Mouse (Mus musculus) heart, adult 2 months (tissue): ENCODE results near the gene Serpina10. TPM values are rescaled to one million over a fixed set of nuclear protein-coding genes. Genes with fewer than 3 reads are reported as not detected.
"Not testable (repeated sequence)": the region's sequence is repeated elsewhere in the genome, so short reads cannot be mapped to it uniquely, and the experiment has no call there.

Source experiments
- DNase-seq, 2 experiments: peaks; one replicate each; pipeline ENCODE4 v3.0.0; 2021
- H3K27ac ChIP-seq: fragments of 200-600 bp; 2 replicates; pipeline ENCODE4 v1.8.1; 2022
- H3K27me3 ChIP-seq: fragments of 200-500 bp; 2 replicates; pipeline ENCODE4 v1.6.1; 2012; ENCODE audit warnings: mild to moderate bottlenecking, low read length, inconsistent platforms, mixed read lengths; ENCODE audit not compliant: control insufficient read depth, insufficient read depth
- H3K36me3 ChIP-seq: fragments of 200-500 bp; 2 replicates; pipeline ENCODE4 v1.6.1; 2012; ENCODE audit warnings: low read length, inconsistent platforms; ENCODE audit not compliant: control insufficient read depth, insufficient read depth
- H3K4me1 ChIP-seq: fragments of 200-500 bp; 2 replicates; pipeline ENCODE4 v1.6.1; 2011; ENCODE audit warnings: low read length; ENCODE audit not compliant: control insufficient read depth, insufficient read depth
- H3K4me3 ChIP-seq: fragments of 200-600 bp; 2 replicates; pipeline ENCODE4 v1.8.1; 2022
- H3K79me2 ChIP-seq: fragments of 200-500 bp; replicated peaks from 2 replicates; pipeline ENCODE4 v1.6.1; 2012; ENCODE audit warnings: mild to moderate bottlenecking, inconsistent platforms, low read length, moderate library complexity, mixed read lengths; ENCODE audit not compliant: control insufficient read depth, insufficient read depth
- H3K9ac ChIP-seq: fragments of 200-500 bp; 2 replicates; pipeline ENCODE4 v1.6.1; 2012; ENCODE audit warnings: low read depth, mild to moderate bottlenecking, control low read depth, inconsistent platforms, low read length, mixed read lengths
- CTCF ChIP-seq: fragments of 200-600 bp; IDR thresholded peaks from 2 replicates; pipeline ENCODE4 v1.8.1; 2022; ENCODE audit warnings: antibody characterized with exemption, mild to moderate bottlenecking, moderate library complexity
- EP300 ChIP-seq: fragments of 200-500 bp; IDR thresholded peaks from 2 replicates; pipeline ENCODE4 v1.6.1; 2011; ENCODE audit warnings: low read depth, low read length, control low read depth; ENCODE audit not compliant: insufficient read depth
- POLR2A ChIP-seq: fragments of 200-500 bp; IDR thresholded peaks from 2 replicates; pipeline ENCODE4 v1.6.1; 2011; ENCODE audit warnings: mild to moderate bottlenecking, low read depth, low read length, control low read depth; ENCODE audit not compliant: insufficient read depth
- WGBS: fragments of 180-500 bp; shearing (Covaris S2); methylation state at CpG from one replicate; pipeline ENCODE4 v1.1.7; 2018; 5-methylcytosine and 5-hydroxymethylcytosine counted together
- intact Hi-C: fragments of 180-260 bp; cut with DNase I; formaldehyde crosslinking; loops from one replicate; pipeline ENCODE4 v1.15.1; 2025
- long read RNA-seq: library from polyadenylated mRNA; stranded (forward); transcript quantifications from one replicate; pipeline ENCODE4 v2.0.0, GENCODE M21; 2021
- polyA plus RNA-seq: library from polyadenylated mRNA; depleted of rRNA; stranded (reverse); fragments of >200 nt; gene quantifications from 2 replicates; pipeline ENCODE4 v1.2.3, GENCODE M21; 2012; rRNA removed
- total RNA-seq, 2 experiments: library from RNA; stranded (reverse); gene quantifications; 2 replicates each; pipeline ENCODE4 v1.2.3; 2021

The Serpina10 gene
- total RNA-seq (not detected), polyA plus RNA-seq (not detected in 2 replicates)
- long read RNA-seq: 0 reads

DNA sequence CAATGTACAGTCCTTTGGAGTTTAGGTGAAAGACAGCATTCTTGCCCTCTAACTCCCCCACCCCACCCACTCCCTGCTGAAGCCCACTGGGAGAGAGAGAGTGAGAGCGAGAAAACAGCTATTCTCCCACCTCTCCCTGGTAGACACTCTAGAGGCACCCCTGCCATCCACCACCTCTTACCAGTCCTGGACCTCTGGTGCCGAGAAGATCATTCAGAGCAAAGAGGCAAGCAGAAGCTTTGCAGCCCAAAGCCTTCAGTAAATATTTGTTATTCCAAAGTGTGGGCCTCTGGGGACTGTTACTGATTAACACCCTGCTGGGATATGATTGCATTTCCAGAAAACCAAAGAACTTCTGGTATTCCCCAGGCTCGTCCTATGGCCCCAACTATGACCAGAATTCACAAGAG, at the start of gene Serpina10:
Gene Serpina10 (minus strand): TSS at position 242 of the 410 bp plus-strand sequence.
- DNase-seq: no peak
- Histone ChIP-seq H3K4me3 (no peak within 1 kb of the TSS), H3K27me3 (no peaks in the 10 kb centered on the region), H3K4me1 (no peaks in the 10 kb centered on the region), H3K79me2 (no peaks in the 10 kb centered on the region), H3K9ac (no peak within 1 kb of the TSS), H3K36me3 (no peaks in the 10 kb centered on the region), H3K27ac (no peak within 1 kb of the TSS)
- TF ChIP-seq POLR2A: no peak
- no peak for TF ChIP-seq EP300
- TF ChIP-seq CTCF: no peak
- WGBS: 55% methylated on average over 3 of the region's 3 CpGs
- intact Hi-C loops: no loop called here

- H3K27ac ChIP-seq, H3K36me3 ChIP-seq, intact Hi-C loops, H3K27me3 ChIP-seq, DNase-seq, H3K79me2 ChIP-seq, H3K9ac ChIP-seq, H3K4me3 ChIP-seq, H3K4me1 ChIP-seq: not testable (repeated sequence)
- 98% methylated on average over 1 of the region's 1 CpGs for WGBS
Measured at GRCm38 (mm10) chr12:103679853-103680252, 48.6 kb upstream of the Serpina10 start.

DNA sequence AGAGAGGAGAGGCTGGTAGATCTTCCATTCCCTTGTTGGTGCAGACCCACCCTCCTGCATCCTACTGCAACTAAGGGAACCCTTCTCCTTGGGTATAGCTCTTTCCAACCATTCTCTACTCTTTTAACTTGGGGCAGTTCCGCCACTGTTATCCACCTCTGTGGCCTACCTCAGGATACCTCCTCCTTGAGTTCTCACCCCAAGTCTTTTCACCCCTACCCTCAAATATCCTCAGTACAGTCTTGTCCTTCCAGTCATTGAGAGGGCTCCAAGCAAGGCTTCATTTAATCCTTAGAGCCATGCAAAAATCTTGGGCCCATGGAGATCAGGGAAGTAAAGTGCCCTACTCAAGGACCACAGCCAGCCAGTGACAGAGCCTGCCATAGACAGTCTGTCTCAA, 44.8 kb upstream of the Serpina10 start, which contains the start of gene Serpina16:
Gene Serpina16 (minus strand): TSS at position 101 of the 400 bp plus-strand sequence.
- no peaks in the 10 kb centered on the region for H3K27me3 ChIP-seq
- TF ChIP-seq POLR2A (no peak), CTCF (no peak), EP300 (no peak)
- no peak within 1 kb of the TSS for H3K9ac ChIP-seq
- intact Hi-C loops: no loop called here
- H3K79me2 ChIP-seq: no peaks in the 10 kb centered on the region
- no peak for DNase-seq
- no peaks in the 10 kb centered on the region for H3K4me1 ChIP-seq
- H3K4me3 ChIP-seq: no peak within 1 kb of the TSS
- WGBS: 85% methylated on average over 1 of the region's 1 CpGs
- H3K36me3 ChIP-seq: no peaks in the 10 kb centered on the region
- no peak within 1 kb of the TSS for H3K27ac ChIP-seq

DNA sequence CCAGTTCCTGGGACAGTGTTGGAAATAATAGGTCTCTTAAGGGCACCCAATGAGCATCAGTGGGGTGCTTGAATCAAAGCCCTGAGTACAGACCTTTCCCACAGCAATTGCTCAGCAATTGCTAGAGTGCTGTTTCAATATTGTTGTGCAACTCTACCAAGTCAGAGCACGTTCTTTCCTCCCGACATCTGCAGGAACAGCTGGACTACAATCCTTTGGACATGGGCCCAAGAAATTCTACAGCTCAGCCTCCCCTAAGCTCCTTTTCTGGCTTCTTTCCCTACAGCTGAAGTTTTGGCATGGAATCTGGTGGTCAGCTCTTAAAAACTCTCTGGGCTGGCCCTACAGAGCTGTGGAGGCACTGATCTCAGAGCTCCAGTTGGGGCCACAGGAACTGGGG, 41.9 kb upstream of the Serpina10 start:
- Histone ChIP-seq H3K27me3 (no peaks in the 10 kb centered on the region), H3K36me3 (no peaks in the 10 kb centered on the region), H3K4me3 (no peak overlapping the region), H3K79me2 (no peaks in the 10 kb centered on the region), H3K4me1 (no peaks in the 10 kb centered on the region), H3K9ac (no peak overlapping the region), H3K27ac (no peak overlapping the region)
- peak; percentile 33 to 47 for DNase-seq
- 72% methylated on average over 2 of the region's 2 CpGs for WGBS
- no peak for TF ChIP-seq POLR2A
- intact Hi-C loops: no loop called here

DNA sequence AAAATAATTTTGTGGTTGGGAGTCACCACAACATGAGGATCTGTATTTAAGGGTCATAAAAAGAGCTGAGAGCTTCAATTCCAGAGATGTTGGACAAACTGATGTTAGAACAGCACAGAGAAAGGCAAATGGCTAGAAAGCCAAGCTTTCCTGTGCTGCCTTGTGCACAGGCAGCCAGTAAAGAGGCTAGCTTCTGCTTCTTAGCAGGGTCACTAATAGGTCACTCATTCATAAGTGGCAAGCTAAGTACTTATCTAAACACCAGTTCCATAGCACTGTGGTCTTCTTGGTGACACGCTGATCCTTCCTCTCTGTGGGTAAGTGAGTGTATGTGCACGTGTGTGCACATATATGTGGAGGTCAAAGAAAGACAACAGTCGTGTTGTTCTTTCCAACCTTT, 40.2 kb upstream of the Serpina10 start:
- Histone ChIP-seq H3K79me2 (no peaks in the 10 kb centered on the region), H3K4me3 (no peak overlapping the region), H3K27me3 (no peaks in the 10 kb centered on the region), H3K9ac (no peak overlapping the region), H3K27ac (no peak overlapping the region), H3K4me1 (no peaks in the 10 kb centered on the region), H3K36me3 (no peaks in the 10 kb centered on the region)
- intact Hi-C loops: no loop called here
- 57% methylated on average over 3 of the region's 3 CpGs for WGBS
- no peak for DNase-seq
- TF ChIP-seq POLR2A: no peak

- WGBS: 43% methylated on average over 2 of the region's 2 CpGs
- Histone ChIP-seq H3K79me2 (no peaks in the 10 kb centered on the region), H3K27me3 (no peaks in the 10 kb centered on the region), H3K9ac (no peak overlapping the region), H3K36me3 (no peaks in the 10 kb centered on the region), H3K4me3 (no peak overlapping the region), H3K27ac (no peak overlapping the region), H3K4me1 (no peaks in the 10 kb centered on the region)
- intact Hi-C loops: no loop called here
- DNase-seq: no peak
- TF ChIP-seq EP300: no peak
Measured at GRCm38 (mm10) chr12:103670964-103671363, 39.7 kb upstream of the Serpina10 start.

DNA sequence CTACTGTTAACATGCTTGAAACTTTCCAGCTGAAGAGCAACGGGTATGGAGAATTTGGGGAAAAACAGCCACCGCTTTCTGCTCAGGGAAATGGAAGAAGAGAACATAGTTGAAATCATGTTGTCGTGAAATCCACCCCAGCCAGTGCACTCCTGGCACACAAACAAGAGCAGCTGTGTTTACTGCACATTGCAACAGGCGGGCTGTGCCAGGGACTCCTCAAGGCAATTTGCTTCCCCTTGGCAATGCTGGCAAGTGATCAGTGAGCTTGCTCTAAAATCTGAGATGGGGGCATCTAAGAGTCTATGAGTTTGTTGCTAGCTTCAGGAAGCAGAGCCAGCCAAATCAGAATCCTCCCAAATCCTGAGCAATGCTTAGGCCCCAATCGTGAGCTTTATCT, 39.1 kb upstream of the Serpina10 start:
- Histone ChIP-seq H3K27ac (no peak overlapping the region), H3K27me3 (no peaks in the 10 kb centered on the region), H3K9ac (no peak overlapping the region), H3K36me3 (no peaks in the 10 kb centered on the region), H3K79me2 (no peaks in the 10 kb centered on the region), H3K4me1 (no peaks in the 10 kb centered on the region), H3K4me3 (no peak overlapping the region)
- TF ChIP-seq POLR2A (no peak), EP300 (no peak)
- intact Hi-C loops: no loop called here
- WGBS: 65% methylated on average over 5 of the region's 5 CpGs
- DNase-seq: no peak
